Mouse (Mus musculus): ENCODE measurements around the gene Dmbx1.

Dmbx1 gene

GRCm38 (mm10) chr4:115939295-115940102, at the start of gene Dmbx1:
TSS of gene Dmbx1 (minus strand) at chr4:115939926.
- no peak for DNase-seq (ENCODE audit: low spot score)

DNA sequence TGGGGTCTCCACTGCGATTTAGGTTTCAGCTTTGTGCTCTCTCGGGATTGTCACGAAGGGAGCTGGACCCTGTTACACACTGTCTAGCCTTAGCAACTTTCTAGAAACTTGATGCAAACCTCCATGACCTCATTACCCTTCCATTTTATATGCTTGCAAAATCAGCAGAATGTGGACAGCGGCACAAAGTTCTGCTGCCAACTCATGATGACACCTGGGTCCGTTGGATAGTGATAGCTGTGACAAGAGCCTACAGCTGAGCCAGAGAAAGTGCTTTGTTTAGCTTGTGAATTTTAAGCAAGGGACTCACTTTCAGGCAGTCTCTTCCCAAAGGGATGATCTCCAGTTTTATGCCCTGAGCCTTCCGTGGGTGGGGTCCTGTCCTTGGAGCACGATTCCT, 49.7 kb upstream of the Dmbx1 start:
- no peak for DNase-seq (ENCODE audit: low spot score)

DNA sequence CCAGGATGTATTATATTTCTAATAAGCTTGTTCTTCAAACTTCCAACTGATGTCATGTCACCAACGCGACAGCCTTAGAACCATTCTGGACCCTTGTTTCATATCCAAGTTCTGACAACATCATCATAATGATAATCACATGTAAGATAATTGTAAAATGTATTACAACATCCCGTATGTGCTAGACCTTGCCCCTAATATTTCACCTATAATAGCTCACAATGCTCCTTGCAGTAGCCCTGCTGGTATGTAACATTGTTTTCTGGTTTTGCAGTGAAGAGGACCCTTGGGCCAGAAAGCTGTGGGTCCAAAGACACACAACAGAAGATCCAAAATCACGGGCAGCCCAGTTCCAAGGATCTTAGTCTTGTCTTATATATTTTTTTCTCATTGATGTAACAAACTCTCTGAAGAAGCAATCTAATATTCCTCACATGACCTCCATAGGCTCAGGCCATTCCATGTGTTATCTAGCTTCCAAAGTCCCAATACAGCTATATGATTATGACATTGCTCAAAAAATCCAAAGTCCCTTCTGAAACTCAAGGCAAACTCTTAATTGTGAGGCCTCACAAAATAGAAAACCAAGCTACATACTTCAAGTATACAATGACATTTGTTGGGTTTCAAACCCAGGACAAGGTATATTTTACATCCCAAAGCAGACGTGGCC, 48.3 kb upstream of the Dmbx1 start:
- no peak for DNase-seq (ENCODE audit: low spot score)

- no peak for DNase-seq (ENCODE audit: low spot score)
Measured at GRCm38 (mm10) chr4:115987436-115987835, 47.7 kb upstream of the Dmbx1 start.

DNA sequence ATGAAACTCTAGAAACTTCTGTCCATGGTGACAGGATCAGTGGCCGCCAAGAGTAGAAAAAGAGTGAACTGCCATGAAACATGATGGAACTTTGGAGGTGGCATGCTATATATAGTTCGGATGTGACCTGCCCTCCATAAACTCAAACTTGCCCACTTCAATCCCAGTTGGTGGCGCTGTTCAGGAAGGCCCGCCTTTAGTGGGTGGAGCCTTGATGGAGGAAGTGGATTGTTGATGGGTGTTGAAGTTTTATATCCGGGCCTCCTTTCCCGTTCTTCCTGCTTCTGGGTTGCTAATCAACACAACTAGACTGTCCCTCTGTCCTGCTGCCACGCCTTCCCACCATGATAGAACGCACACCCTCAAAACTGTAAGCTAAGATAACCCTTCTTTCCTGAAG, 45.2 kb upstream of the Dmbx1 start:
- DNase-seq (ENCODE audit: low spot score) = no peak

- DNase-seq (ENCODE audit: low spot score) = peak; percentile 81
Measured at GRCm38 (mm10) chr4:115984111-115984510, 44.4 kb upstream of the Dmbx1 start.

DNA sequence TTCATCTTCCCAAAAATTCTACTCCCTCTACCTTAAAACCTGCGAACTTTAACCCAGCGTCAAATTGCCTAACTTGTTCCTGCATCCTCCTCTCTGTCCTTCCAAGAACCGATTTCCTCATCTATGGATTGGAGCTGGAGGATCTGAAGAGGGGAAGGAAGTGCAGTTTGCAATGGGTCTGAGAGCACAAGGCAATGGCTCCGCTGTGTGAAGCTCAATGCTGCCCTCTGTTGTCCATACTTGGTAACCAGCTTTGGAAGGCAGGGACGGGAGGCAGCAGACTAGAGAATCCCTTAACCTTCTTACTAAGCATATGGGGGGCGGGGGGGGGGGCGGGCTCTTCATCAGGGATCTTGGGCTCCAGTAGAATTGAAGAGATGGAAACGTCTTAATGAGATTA, 41.0 kb upstream of the Dmbx1 start:
- DNase-seq (ENCODE audit: low spot score) = peak; percentile 82

DNA sequence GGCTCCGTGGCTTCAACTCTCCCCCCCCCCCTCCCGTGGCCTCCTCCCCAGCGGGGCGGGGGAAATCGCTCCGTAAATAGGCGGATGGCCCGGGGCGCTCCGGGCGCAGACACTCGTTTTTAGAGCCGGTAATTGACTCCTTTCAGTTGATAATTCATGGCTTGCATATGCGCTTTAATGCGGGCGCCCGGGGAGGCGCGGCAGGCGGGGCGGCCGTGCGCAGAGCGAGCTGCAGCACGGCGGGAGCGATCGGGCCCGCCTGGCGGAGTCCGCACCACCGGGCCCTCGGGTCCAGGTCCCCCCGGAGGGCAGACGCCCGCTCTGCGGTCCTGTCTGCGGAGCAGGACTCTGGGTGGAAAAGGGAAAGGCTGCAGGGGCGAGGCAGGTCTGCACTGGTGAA, 39.7 kb upstream of the Dmbx1 start:
- DNase-seq (ENCODE audit: low spot score) = no peak

DNA sequence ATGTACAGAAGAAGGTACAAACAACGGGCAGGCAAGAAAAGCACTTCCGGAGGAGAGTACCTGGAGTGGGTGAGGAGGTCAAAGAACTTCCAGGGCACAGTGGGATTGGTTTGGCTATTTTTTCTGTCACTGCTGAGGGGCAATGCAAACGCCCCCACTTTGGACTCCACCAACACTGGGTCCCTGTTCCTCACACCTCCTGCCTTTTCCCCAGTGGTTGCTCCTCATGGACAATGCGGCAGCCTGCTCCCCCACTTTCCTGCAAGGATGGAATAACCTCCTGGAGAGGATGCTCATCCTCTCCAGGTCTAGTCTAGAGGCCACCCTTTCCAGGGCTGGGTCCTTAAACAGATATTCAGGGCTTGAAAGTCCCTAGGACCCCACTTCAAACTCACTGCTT, 39.2 kb upstream of the Dmbx1 start:
- no peak for DNase-seq (ENCODE audit: low spot score)

GRCm38 (mm10) chr4:115972543-115972942, 32.8 kb upstream of the Dmbx1 start:
- no peak for DNase-seq (ENCODE audit: low spot score)

DNA sequence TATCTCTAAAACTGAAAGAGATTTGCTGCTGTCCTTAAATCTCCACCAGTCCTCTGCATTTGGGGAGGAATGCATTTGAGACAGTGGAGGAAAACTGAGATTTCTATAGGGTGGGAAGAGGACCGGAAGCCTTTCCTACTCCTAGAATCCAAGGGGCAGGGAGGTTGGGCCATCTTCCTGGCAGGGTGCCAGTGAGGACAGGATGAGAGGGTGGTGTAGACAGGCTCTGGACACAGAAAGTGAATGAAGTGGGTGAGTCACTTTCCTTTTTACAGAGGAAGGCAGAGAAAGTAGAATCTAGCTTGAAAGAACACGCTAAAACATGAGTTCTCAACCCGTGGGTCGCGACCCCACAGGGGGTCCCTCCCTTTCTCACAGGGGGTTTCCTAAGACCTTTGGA, 24.7 kb upstream of the Dmbx1 start:
- no peak for DNase-seq (ENCODE audit: low spot score)

DNA sequence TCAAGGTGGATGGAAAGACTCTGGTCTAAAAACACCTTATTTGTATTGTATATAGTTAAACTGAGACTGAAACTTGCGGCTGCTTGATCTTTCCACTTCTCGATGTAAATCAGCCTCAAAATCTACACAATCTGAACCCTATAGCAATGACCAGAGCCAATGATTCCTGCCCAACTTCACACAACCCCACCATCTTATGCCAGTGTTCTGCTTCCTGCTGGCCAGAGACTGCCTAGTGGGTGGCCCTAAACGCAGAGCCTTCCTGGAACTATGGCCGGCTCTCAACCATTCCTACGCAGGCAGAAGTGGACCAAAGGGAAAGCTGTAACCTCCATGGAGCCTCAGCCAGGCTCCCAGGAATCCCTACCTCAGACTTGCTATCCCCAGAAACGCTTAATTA, 24.0 kb upstream of the Dmbx1 start:
- DNase-seq (ENCODE audit: low spot score) = no peak

DNA sequence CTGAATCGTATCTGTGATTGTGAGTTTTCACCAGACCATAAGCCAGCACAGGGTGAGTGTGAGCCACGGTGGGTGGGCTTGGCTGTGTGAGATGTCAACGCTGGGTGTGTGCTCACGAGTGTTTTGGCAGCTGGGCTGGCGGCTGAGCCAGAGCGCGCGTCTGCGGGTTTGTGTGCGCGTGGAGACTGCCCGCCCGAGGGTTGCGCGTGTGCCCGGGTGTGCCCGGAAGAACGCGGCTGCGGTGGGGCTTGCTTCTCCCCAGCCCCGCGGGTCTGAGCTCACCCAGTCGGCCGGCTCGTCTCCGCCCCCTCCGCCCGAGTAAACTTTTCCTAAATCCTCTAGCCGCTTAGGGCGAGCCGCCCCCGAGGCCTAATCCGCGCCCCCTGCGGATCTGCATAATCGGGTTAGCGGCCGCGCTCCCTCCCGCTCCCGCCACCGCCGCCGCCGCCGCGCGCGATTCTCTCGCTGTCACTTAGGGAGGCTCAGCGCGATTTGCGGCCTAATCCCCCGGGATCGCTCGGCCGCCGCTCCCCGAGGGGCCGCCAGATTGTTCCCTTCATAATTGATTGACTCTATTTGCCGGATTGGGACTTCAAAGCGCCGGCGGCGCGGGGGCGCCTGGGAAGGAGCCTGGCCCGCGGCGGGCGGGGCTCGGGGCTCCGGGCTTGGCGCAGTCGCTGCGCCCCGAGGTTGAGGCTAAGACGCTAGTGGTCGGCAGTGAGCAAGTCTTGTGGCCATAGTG, 23.1 kb upstream of the Dmbx1 start:
- DNase-seq (ENCODE audit: low spot score) = peak; percentile 29

DNA sequence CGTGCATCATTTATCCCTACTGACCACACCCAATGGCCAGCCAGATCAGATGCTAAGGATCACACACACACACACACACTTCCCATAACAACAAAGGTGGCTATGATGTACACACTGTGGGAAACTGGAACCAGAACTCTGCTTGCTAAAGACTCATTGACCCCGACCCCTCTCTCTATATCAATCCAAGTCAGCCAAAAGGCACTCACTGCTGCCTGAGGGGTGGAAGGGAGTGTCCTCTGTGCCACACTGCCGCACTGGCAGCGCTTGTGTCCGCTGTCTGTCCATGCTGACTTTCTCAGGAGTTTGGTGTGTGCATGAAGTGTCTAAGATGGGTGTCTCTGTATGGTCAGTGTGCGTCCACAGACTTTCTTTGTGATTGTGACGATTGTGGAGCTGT, 22.3 kb upstream of the Dmbx1 start:
- DNase-seq (ENCODE audit: low spot score) = no peak

DNA sequence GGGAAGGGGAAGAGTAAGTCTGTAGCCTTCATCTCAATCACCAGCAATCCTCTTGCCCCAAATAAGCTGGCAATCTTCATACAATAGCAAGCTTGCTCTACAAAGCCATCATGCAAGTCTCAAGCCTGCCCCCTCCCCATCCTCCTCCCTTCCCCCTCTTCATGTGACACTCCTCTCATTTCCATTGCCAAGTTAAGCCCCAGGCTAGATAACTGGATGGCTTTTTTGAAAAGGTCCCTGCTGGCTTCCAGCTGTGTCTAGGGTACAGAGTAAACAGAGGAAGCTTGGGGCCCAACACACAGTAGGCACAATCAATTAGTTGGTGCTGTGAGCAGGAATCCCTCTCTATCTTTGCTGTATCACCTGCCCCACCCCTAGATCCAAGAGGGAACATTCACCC, 19.8 kb upstream of the Dmbx1 start:
- no peak for DNase-seq (ENCODE audit: low spot score)

- DNase-seq (ENCODE audit: low spot score) = no peak
Measured at GRCm38 (mm10) chr4:115955494-115955775, 15.7 kb upstream of the Dmbx1 start.

GRCm38 (mm10) chr4:115954656-115955493, 15.1 kb upstream of the Dmbx1 start:
- no peak for DNase-seq (ENCODE audit: low spot score)

DNA sequence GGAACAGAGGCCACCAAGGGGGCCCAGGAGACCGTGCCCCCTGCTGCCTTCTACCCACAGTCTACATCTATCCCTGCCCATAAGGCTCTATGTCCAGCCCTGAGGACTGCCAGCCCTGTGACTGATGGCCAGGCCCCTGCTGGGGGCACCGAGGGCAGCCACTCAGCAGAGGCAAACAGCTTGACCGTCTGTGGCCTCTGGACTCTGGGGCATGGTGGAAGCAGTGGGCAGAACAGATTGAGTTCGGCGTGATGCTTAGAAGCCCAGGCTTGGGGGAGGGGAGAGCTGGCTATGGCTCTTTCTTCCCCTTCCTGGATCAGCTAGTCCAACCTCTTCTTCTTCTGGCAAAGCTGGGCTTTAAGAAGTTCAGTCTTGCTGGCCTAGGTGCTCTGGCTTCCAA, 13.8 kb upstream of the Dmbx1 start:
- DNase-seq (ENCODE audit: low spot score) = no peak

- peak; percentile 65 for DNase-seq (ENCODE audit: low spot score)
Measured at GRCm38 (mm10) chr4:115952758-115953157, 13.0 kb upstream of the Dmbx1 start.

- no peak for DNase-seq (ENCODE audit: low spot score)
Measured at GRCm38 (mm10) chr4:115943669-115944314, 4.1 kb upstream of the Dmbx1 start.

DNA sequence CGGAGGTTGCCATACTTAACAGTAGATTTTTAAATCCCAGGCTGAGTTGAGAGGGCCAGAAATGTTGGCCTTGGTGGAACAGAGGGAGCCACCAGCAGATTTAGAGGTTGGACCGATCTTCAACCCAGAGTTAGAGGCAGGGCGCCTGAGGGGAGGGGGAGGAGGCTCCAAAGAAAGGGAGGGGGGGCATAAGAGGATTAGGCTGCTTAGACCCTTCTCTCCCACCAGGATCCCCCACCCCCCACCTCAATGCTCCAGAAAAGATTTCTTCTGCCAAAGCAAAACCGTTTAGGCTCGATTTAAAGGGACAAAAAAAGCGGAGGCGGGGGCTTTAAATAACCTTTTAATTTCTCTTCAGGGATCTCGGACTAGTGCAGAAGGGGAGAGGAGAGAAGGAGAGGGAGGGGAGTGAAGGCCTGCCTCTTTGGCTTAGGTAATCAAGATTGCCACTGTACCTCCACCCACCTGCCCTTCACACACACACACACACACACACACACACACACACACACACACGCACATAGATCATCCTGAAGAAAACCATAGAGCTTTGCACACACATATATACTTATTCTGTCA, 1.6 kb upstream of the Dmbx1 start:
- no peak for DNase-seq (ENCODE audit: low spot score)
